Mouse (Mus musculus) thymus, adult 2 months (tissue): ENCODE data around the gene 6030408B16Rik. TPM values are rescaled to one million over a fixed set of nuclear protein-coding genes. Genes with fewer than 3 reads are reported as not detected.

Source experiments
- DNase-seq: peaks from one replicate; pipeline ENCODE4 v3.0.0; 2021
- H3K27ac ChIP-seq: fragments of 200-500 bp; 2 replicates; pipeline ENCODE4 v1.5.1; 2012; ENCODE audit warnings: low read length, control low read depth; ENCODE audit not compliant: control insufficient read depth, insufficient read depth
- H3K27me3 ChIP-seq: fragments of 200-500 bp; 2 replicates; pipeline ENCODE4 v1.6.1; 2012; ENCODE audit warnings: mild to moderate bottlenecking, low read length, moderate library complexity, mixed read lengths; ENCODE audit not compliant: control insufficient read depth, insufficient read depth
- H3K36me3 ChIP-seq: fragments of 200-500 bp; 2 replicates; pipeline ENCODE4 v1.6.1; 2012; ENCODE audit warnings: mild to moderate bottlenecking, low read length, moderate library complexity; ENCODE audit not compliant: control insufficient read depth, insufficient read depth
- H3K4me1 ChIP-seq: fragments of 200-500 bp; replicated peaks from 2 replicates; pipeline ENCODE4 v1.6.1; 2012; ENCODE audit warnings: low read length; ENCODE audit not compliant: control insufficient read depth, insufficient read depth
- H3K4me3 ChIP-seq: fragments of 200-500 bp; 2 replicates; pipeline ENCODE4 v1.5.1; 2012; ENCODE audit warnings: mild to moderate bottlenecking, low read length, control low read depth, moderate library complexity; ENCODE audit not compliant: control insufficient read depth, insufficient read depth
- CTCF ChIP-seq: fragments of 200-500 bp; IDR thresholded peaks from 2 replicates; pipeline ENCODE4 v1.5.1; 2012; ENCODE audit warnings: mild to moderate bottlenecking, control low read depth, low read length, moderate library complexity, borderline replicate concordance; ENCODE audit not compliant: control insufficient read depth, poor library complexity, insufficient read depth; ENCODE audit errors: extremely low read depth
- POLR2A ChIP-seq: fragments of 200-500 bp; IDR thresholded peaks from 2 replicates; pipeline ENCODE4 v1.6.1; 2012; ENCODE audit warnings: mild to moderate bottlenecking, low read length, control low read depth, moderate library complexity; ENCODE audit not compliant: control insufficient read depth, poor library complexity, insufficient read depth; ENCODE audit errors: extremely low read depth
- WGBS: fragments of 180-500 bp; shearing (Covaris S2); methylation state at CpG from one replicate; pipeline ENCODE4 v1.1.7; 2018; 5-methylcytosine and 5-hydroxymethylcytosine counted together
- polyA plus RNA-seq: library from polyadenylated mRNA; depleted of rRNA; stranded (reverse); fragments of >200 nt; gene quantifications from 2 replicates; pipeline ENCODE4 v1.2.3, GENCODE M21; 2012

The 6030408B16Rik gene
- polyA plus RNA-seq, 1 experiment: 0.88 TPM

DNA sequence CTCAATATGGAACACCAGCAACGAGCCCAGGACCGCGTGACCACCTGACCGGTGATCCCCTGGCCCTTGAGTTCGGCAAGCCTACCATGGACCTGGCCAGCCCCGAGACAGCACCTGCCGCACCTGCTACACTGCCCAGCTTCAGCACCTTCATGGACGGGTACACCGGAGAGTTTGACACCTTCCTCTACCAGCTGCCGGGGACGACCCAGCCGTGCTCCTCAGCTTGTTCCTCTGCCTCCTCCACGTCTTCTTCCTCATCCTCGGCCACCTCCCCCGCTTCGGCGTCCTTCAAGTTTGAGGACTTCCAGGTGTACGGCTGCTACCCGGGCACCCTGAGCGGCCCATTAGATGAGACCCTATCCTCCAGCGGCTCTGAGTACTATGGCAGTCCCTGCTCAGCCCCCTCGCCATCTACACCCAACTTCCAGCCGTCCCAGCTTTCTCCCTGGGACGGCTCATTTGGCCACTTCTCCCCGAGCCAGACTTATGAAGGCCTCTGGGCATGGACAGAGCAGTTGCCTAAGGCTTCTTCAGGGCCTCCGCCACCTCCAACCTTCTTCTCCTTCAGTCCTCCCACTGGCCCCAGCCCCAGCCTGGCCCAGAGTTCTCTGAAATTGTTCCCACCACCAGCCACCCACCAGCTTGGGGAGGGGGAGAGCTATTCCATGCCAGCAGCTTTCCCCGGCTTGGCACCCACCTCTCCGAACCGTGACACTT lies 22.8 kb upstream of the 6030408B16Rik start:
- WGBS: 96% methylated on average over 29 of the region's 29 CpGs
- Histone ChIP-seq H3K36me3 (peaks cover 16% of the 10 kb centered on the region), H3K4me1 (peaks cover 44% of the 10 kb centered on the region), H3K4me3 (peak overlapping the region; percentile 17; the same call in 1 of the 2 replicates), H3K27ac (no peak overlapping the region), H3K27me3 (no peaks in the 10 kb centered on the region)
- no peak for TF ChIP-seq CTCF
- no peak for TF ChIP-seq POLR2A
- no peak for DNase-seq

DNA sequence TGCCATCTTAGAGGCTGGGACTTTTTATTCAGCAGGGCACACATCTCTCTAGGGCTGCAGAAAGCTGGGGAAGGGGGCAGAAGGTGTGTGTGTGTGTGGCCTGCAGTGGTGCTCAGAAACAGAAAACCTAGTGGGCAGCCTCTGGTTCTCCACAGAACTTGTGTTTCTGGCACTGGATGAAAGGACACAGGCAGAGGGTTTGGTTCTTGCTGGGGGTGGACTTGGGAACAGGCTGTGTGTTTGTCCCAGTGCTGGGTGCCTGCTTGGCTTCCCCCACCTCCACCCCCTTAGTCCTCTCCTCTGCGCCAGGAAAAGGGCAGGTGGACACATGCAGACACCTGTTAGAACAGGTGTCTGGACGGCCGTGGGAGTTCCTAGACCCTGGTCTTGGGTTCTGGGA lies 21.9 kb upstream of the 6030408B16Rik start:
- WGBS: 87% methylated on average over 3 of the region's 3 CpGs

DNA sequence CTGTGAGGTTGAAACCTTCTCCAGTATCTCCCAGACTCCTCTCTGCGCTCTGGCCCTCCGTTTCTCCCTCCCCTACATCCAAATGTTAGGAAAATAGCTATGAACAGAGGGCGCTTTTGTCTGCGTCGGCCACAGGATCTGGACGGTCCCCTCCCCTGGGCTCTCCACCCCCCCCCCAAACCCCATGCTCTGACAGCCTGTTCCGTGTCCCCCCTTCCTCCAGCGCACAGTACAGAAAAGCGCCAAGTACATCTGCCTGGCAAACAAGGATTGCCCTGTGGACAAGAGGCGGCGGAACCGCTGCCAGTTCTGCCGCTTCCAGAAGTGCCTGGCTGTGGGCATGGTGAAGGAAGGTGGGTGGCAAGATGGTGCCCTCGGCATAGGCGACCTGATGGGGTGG lies 21.5 kb upstream of the 6030408B16Rik start:
- WGBS: 95% methylated on average over 15 of the region's 15 CpGs
- Histone ChIP-seq H3K4me1 (peaks cover 37% of the 10 kb centered on the region), H3K4me3 (no peak overlapping the region), H3K27me3 (no peaks in the 10 kb centered on the region), H3K27ac (no peak overlapping the region), H3K36me3 (peaks cover 16% of the 10 kb centered on the region)
- no peak for TF ChIP-seq POLR2A
- no peak for TF ChIP-seq CTCF
- no peak for DNase-seq

More for the DNA sequence above, 21.9 kb upstream of the 6030408B16Rik start:
- no peak overlapping the region for H3K4me3 ChIP-seq
- DNase-seq: no peak
- peaks cover 41% of the 10 kb centered on the region for H3K4me1 ChIP-seq
- no peak for TF ChIP-seq POLR2A
- no peak for TF ChIP-seq CTCF
- H3K27me3 ChIP-seq: no peaks in the 10 kb centered on the region
- peaks cover 16% of the 10 kb centered on the region for H3K36me3 ChIP-seq
- H3K27ac ChIP-seq: no peak overlapping the region

DNA sequence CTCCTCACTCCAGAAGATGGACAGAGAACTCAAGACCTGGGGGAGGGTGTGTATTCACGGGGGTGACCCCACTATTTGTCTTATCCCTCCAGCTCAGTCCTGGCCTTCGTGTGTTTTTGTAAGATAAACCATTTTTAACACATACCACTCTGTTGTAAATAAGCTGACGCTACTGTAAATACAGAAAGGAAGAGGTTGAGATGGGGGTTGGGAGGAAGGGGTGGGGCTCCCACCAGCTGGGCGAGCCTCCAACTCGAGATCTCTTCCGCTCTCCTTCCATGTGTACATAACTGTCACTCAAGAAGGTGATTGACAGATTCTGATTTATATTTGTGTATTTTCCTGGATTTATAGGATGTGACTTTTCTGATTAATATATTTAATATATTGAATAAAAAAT lies 18.6 kb upstream of the 6030408B16Rik start:
- Histone ChIP-seq H3K27ac (no peak overlapping the region), H3K27me3 (no peaks in the 10 kb centered on the region), H3K4me3 (no peak overlapping the region), H3K4me1 (peaks cover 14% of the 10 kb centered on the region), H3K36me3 (peaks cover 16% of the 10 kb centered on the region)
- DNase-seq: no peak
- no peak for TF ChIP-seq CTCF
- TF ChIP-seq POLR2A: no peak
- WGBS: 67% methylated on average over 6 of the region's 6 CpGs

DNA sequence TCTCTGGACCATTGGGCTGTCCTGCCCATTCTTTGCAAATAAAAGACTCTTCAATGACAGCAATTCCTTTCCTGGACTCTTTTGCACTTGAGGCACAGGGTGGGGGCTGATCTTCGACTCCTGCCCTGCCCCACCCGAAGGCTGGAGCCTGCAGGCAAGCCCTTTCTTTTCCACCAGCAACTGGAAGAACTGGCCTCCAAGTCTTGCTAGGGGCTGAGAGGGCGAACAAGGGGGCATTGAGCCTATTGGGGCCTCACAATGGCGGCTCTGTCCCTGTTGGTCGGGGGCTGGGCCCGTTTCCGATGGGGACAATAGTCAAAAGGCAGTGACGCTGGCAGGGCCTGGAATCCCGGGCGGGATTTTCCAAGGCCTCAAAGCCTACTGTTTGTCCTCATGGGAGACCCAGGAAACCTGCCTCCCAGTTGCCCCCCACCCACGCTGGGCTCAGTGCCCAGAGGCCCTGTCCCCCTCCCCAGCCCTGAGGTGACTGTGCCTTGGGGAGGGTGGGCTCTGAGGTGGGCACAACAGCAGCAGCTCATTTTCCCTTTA lies 15.6 kb upstream of the 6030408B16Rik start:
- Histone ChIP-seq H3K27me3 (no peaks in the 10 kb centered on the region), H3K4me1 (peaks cover 4% of the 10 kb centered on the region; the same call in 1 of the 2 replicates), H3K36me3 (no peaks in the 10 kb centered on the region; the same call in 1 of the 2 replicates), H3K4me3 (no peak overlapping the region), H3K27ac (no peak overlapping the region)
- DNase-seq: no peak
- no peak for TF ChIP-seq POLR2A
- TF ChIP-seq CTCF: no peak
- 95% methylated on average over 11 of the region's 11 CpGs for WGBS

DNA sequence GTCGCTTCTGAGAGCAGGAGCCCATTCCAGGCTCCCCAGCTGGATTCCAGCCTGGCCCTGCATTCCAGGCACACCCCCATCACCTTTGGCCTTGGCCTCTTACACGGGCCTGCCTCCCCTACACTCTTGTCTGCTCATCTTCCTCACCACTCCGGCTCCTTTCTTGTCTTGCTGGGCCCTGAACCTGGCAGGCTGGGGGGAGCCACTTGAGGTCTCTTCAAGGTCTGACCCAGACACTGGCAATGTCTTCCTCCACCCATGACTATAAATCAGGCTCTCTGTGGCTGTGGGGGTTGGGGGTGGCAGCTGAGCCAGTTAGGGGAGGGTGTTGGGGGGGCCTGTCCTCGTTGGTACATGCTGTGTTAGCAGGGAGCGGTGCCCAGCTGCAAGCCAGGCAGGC lies 14.4 kb upstream of the 6030408B16Rik start:
- H3K4me3 ChIP-seq: no peak overlapping the region
- peaks cover 6% of the 10 kb centered on the region for H3K4me1 ChIP-seq
- H3K36me3 ChIP-seq: no peaks in the 10 kb centered on the region
- WGBS: 87% methylated on average over 5 of the region's 5 CpGs
- no peaks in the 10 kb centered on the region for H3K27me3 ChIP-seq
- DNase-seq: no peak
- H3K27ac ChIP-seq: no peak overlapping the region
- no peak for TF ChIP-seq CTCF
- no peak for TF ChIP-seq POLR2A

DNA sequence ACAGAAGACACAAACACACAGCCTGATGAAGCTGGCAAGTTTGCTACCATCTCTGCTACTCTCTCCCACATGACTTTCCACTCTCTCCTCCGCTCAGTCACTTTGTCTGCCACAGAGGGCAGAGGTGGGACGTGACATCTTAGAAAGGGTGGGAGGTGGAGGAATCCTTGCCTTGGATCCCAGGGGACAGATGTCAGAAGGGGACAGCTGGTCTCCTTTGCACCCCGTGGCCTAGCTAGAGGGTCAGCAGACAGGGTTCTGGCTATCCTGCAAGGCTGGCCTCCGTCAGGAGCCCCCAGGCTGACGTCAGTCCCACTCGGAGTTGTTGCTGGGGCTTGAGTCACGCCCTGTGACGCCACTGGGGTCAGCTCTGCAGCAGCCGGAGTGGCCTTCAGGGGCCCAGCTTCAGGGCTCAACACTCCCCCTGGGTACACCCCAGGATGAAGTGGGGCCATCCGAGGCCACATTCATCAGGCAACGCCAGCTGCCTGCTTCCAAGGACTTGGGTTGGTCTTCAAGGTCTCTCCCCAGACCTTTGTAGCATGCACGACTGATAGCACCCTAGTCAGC lies 13.5 kb upstream of the 6030408B16Rik start:
- DNase-seq: no peak
- TF ChIP-seq POLR2A (no peak), CTCF (no peak)
- no peaks in the 10 kb centered on the region for H3K27me3 ChIP-seq
- 94% methylated on average over 12 of the region's 12 CpGs for WGBS
- no peaks in the 10 kb centered on the region for H3K36me3 ChIP-seq
- H3K4me3 ChIP-seq: no peak overlapping the region
- H3K4me1 ChIP-seq: peaks cover 3% of the 10 kb centered on the region; the same call in 1 of the 2 replicates
- H3K27ac ChIP-seq: no peak overlapping the region
